Mouse (Mus musculus) macrophage (primary cell): ENCODE results near the gene Shc1. TPM values are rescaled to one million over a fixed set of nuclear protein-coding genes. Genes with fewer than 3 reads are reported as not detected.
A peak's percentile ranks its signal among the peaks of the same experiment; 100 is the strongest.

Source experiments
- H3K27ac ChIP-seq: fragments of 350-480 bp; formaldehyde crosslinking; 2 replicates; pipeline ENCODE4 v1.9.0; 2021
- H3K36me3 ChIP-seq: fragments of 350-480 bp; formaldehyde crosslinking; 2 replicates; pipeline ENCODE4 v1.9.0; 2021; ENCODE audit errors: inconsistent target
- H3K4me3 ChIP-seq: fragments of 350-480 bp; formaldehyde crosslinking; 2 replicates; pipeline ENCODE4 v1.9.0; 2021; ENCODE audit errors: inconsistent target
- H3K79me2 ChIP-seq: fragments of 350-480 bp; formaldehyde crosslinking; 2 replicates; pipeline ENCODE4 v1.9.0; 2021; ENCODE audit errors: inconsistent target
- WGBS: methylation state at CpG from one replicate; pipeline ENCODE4 v1.1.7; 2026; ENCODE audit warnings: inconsistent platforms; ENCODE audit not compliant: missing documents; 5-methylcytosine and 5-hydroxymethylcytosine counted together
- polyA plus RNA-seq: library from polyadenylated mRNA; stranded (reverse); fragments of 250-400 nt; gene quantifications from 3 replicates; pipeline ENCODE4 v1.2.4, GENCODE M21; 2018; ENCODE audit warnings: inconsistent platforms
- total RNA-seq, 78 experiments: library from RNA; depleted of rRNA; stranded (reverse); fragments of 250-400 nt; gene quantifications; 1 replicate in 9 of 78; 2 replicates in 24 of 78; 3 replicates in 43 of 78; 4 replicates in 2 of 78; pipeline ENCODE4 v1.2.4; 2018; ENCODE audit warnings: inconsistent platforms in 56 of 78

Shc1 gene
- total RNA-seq (2018; cell fraction: chromatin; rRNA removed): 10 to 100 TPM; 48.7 to 87.6 (median 68.7) TPM
- 10 to 100 TPM; 33.2 to 42.6 (median 38.5) TPM for total RNA-seq (2018; cell fraction: cytosol; rRNA removed)
- 10 to 100 TPM; 43.0 to 71.0 (median 53.3) TPM for total RNA-seq (2018; cell fraction: nucleus; rRNA removed)
- polyA plus RNA-seq: 32.7 to 33.3 TPM (median 32.9 TPM) in 3 replicates

- Histone ChIP-seq H3K4me3 (peak within 1 kb of the TSS; percentile 93), H3K79me2 (peaks cover 63% of the 10 kb centered on the region), H3K36me3 (no peaks in the 10 kb centered on the region; the same call in 1 of the 2 replicates), H3K27ac (peak within 1 kb of the TSS; percentile 96)
- 0% methylated on average over 34 of the region's 39 CpGs for WGBS
Observed at GRCm38 (mm10) chr3:89418170-89418860, at the start of gene Shc1, which contains the start of gene Cks1b. Gene Shc1 (plus strand): TSS chr3:89418443. Gene Cks1b (minus strand): TSS chr3:89418383.

GRCm38 (mm10) chr3:89373581-89374231, 44.5 kb upstream of the Shc1 start:
- no peaks in the 10 kb centered on the region for H3K36me3 ChIP-seq
- no peaks in the 10 kb centered on the region for H3K79me2 ChIP-seq
- 58% methylated on average over 5 of the region's 5 CpGs for WGBS
- H3K27ac ChIP-seq: no peak overlapping the region
- H3K4me3 ChIP-seq: no peak overlapping the region

- Histone ChIP-seq H3K79me2 (peaks cover 26% of the 10 kb centered on the region), H3K27ac (no peak overlapping the region), H3K36me3 (peaks cover 27% of the 10 kb centered on the region), H3K4me3 (no peak overlapping the region)
- 82% methylated on average over 4 of the region's 4 CpGs for WGBS
Observed at GRCm38 (mm10) chr3:89377831-89378230, 40.4 kb upstream of the Shc1 start.

- Histone ChIP-seq H3K27ac (no peak overlapping the region), H3K4me3 (no peak overlapping the region)
- WGBS: 12% methylated on average over 26 of the region's 29 CpGs
Observed at GRCm38 (mm10) chr3:89378394-89379067, 39.7 kb upstream of the Shc1 start.

GRCm38 (mm10) chr3:89379388-89380131, 38.7 kb upstream of the Shc1 start:
- Histone ChIP-seq H3K4me3 (no peak overlapping the region), H3K27ac (no peak overlapping the region), H3K79me2 (peaks cover 43% of the 10 kb centered on the region), H3K36me3 (peaks cover 27% of the 10 kb centered on the region)
- WGBS: 85% methylated on average over 26 of the region's 31 CpGs

More at GRCm38 (mm10) chr3:89378394-89379067, 39.7 kb upstream of the Shc1 start:
- Histone ChIP-seq H3K79me2 (peaks cover 33% of the 10 kb centered on the region), H3K36me3 (peaks cover 27% of the 10 kb centered on the region)

- H3K36me3 ChIP-seq: peaks cover 27% of the 10 kb centered on the region
- WGBS: 98% methylated on average over 14 of the region's 14 CpGs
- no peak overlapping the region for H3K4me3 ChIP-seq
- H3K27ac ChIP-seq: no peak overlapping the region
- peaks cover 51% of the 10 kb centered on the region for H3K79me2 ChIP-seq
Observed at GRCm38 (mm10) chr3:89380291-89380690, 38.0 kb upstream of the Shc1 start.

- WGBS: 97% methylated on average over 16 of the region's 18 CpGs
- Histone ChIP-seq H3K36me3 (peaks cover 27% of the 10 kb centered on the region), H3K79me2 (peaks cover 55% of the 10 kb centered on the region), H3K27ac (no peak overlapping the region), H3K4me3 (no peak overlapping the region)
Observed at GRCm38 (mm10) chr3:89380711-89381110, 37.5 kb upstream of the Shc1 start.

- no peak overlapping the region for H3K27ac ChIP-seq
- H3K36me3 ChIP-seq: peaks cover 27% of the 10 kb centered on the region
- WGBS: 91% methylated on average over 10 of the region's 11 CpGs
- peaks cover 60% of the 10 kb centered on the region for H3K79me2 ChIP-seq
- no peak overlapping the region for H3K4me3 ChIP-seq
Observed at GRCm38 (mm10) chr3:89381233-89381632, 37.0 kb upstream of the Shc1 start.

GRCm38 (mm10) chr3:89382033-89382882, 36.0 kb upstream of the Shc1 start:
- Histone ChIP-seq H3K27ac (no peak overlapping the region), H3K79me2 (peaks cover 70% of the 10 kb centered on the region), H3K4me3 (no peak overlapping the region), H3K36me3 (peaks cover 27% of the 10 kb centered on the region)
- 85% methylated on average over 8 of the region's 9 CpGs for WGBS

- 96% methylated on average over 5 of the region's 5 CpGs for WGBS
- H3K27ac ChIP-seq: no peak overlapping the region
- no peak overlapping the region for H3K4me3 ChIP-seq
- H3K36me3 ChIP-seq: peaks cover 27% of the 10 kb centered on the region
- H3K79me2 ChIP-seq: peaks cover 77% of the 10 kb centered on the region
Observed at GRCm38 (mm10) chr3:89382950-89383349, 35.3 kb upstream of the Shc1 start.

- whole genome bisulfite sequencing: 91% methylated on average over 5 of the region's 5 CpGs
- Histone ChIP-seq H3K79me2 (peaks cover 85% of the 10 kb centered on the region), H3K36me3 (peaks cover 27% of the 10 kb centered on the region), H3K4me3 (no peak overlapping the region), H3K27ac (no peak overlapping the region)
Observed at GRCm38 (mm10) chr3:89383651-89384255, 34.5 kb upstream of the Shc1 start.

- H3K36me3 ChIP-seq: peaks cover 22% of the 10 kb centered on the region
- WGBS: 85% methylated on average over 12 of the region's 12 CpGs
- peak overlapping the region; percentile 39; the same call in 1 of the 2 replicates for H3K27ac ChIP-seq
- no peak overlapping the region for H3K4me3 ChIP-seq
- H3K79me2 ChIP-seq: peaks cover 91% of the 10 kb centered on the region
Observed at GRCm38 (mm10) chr3:89384331-89385076, 33.7 kb upstream of the Shc1 start.
